ENCODE assay signal across 8 mouse cellular contexts in genomic region chr11:69123693-69124497, GRCm38 (mm10). TPM values are rescaled to one million over a fixed set of nuclear protein-coding genes. Genes with fewer than 3 reads are reported as not detected.
DNase-seq lines count a peak whose midpoint lies in the region; ATAC-seq and TF ChIP-seq lines count a peak whose summit lies in the region.

No protein-coding gene starts in this region.

- H3K4me2 ChIP-seq in hindbrain, embryonic 12.5 days (replicated peaks): peak overlapping the region; percentile 97
- peak overlapping the region; percentile 77 for H3K4me2 ChIP-seq in lung, postnatal 0 days (replicated peaks; ENCODE audit: low read depth, low read length)

- H3K9ac ChIP-seq in hindbrain, embryonic 12.5 days: peak overlapping the region; percentile 62
- H3K9ac ChIP-seq in lung, postnatal 0 days (replicated peaks; ENCODE audit: low read depth): peak overlapping the region; percentile 23; the same call in 1 of the 2 replicates

- under 1% methylated on average over 31 of the region's 31 CpGs for WGBS in hindbrain, embryonic 12.5 days
- WGBS in lung, postnatal 0 days: under 1% methylated on average over 31 of the region's 31 CpGs

- H3K9me3 ChIP-seq in hindbrain, embryonic 12.5 days (replicated peaks): no peaks in the 10 kb centered on the region
- no peaks in the 10 kb centered on the region for H3K9me3 ChIP-seq in lung, postnatal 0 days (ENCODE audit: low read length)

- no peaks in the 10 kb centered on the region for H3K36me3 ChIP-seq in hindbrain, embryonic 12.5 days
- H3K36me3 ChIP-seq in lung, postnatal 0 days (ENCODE audit: insufficient read depth, low read length): no peaks in the 10 kb centered on the region

- TF ChIP-seq CTCF in lung, postnatal 0 days (IDR thresholded peaks at IDR 0.05): no peak

- peaks cover 35% of the 10 kb centered on the region for H3K4me1 ChIP-seq in hindbrain, embryonic 12.5 days
- peaks cover 22% of the 10 kb centered on the region; the same call in 1 of the 2 replicates for H3K4me1 ChIP-seq in lung, postnatal 0 days (ENCODE audit: insufficient read depth, low read depth, low read length)

- peak overlapping the region; percentile 24 for H3K27ac ChIP-seq in hindbrain, embryonic 12.5 days
- peak overlapping the region; percentile 87 for H3K27ac ChIP-seq in lung, postnatal 0 days (ENCODE audit: low read length)

- H3K27me3 ChIP-seq in hindbrain, embryonic 12.5 days: peaks cover 35% of the 10 kb centered on the region
- H3K27me3 ChIP-seq in lung, postnatal 0 days (replicated peaks; ENCODE audit: insufficient read depth, low read length): no peaks in the 10 kb centered on the region

- no peak for TF ChIP-seq EP300 in lung, postnatal 0 days (IDR thresholded peaks at IDR 0.05)

- peak overlapping the region; percentile 81 for H3K4me3 ChIP-seq in hindbrain, embryonic 12.5 days
- peak overlapping the region; percentile 54 for H3K4me3 ChIP-seq in lung, postnatal 0 days (ENCODE audit: low read depth, low read length)

- peak; percentile 39; the same call in 1 of the 2 replicates for ATAC-seq in hindbrain, embryonic 12.5 days (ENCODE audit: low FRiP score)
- peak; percentile 54 for ATAC-seq in lung, postnatal 0 days

- DNase-seq in Muller cell, postnatal 12 days (ENCODE audit: inconsistent ontology term): peak; percentile 96
- peak; percentile 94 to 95 for DNase-seq in cerebellum, postnatal 10 days
- DNase-seq in frontal cortex, postnatal 10 days (ENCODE audit: low spot score in 2 of 2): peak; percentile 78 to 90
- DNase-seq in layer of hippocampus, postnatal 10 days (ENCODE audit: low spot score in 2 of 2): peak; percentile 91 to 95
- DNase-seq in lung, postnatal 0 days (ENCODE audit: low spot score): peak; percentile 89
- peak; percentile 86 for DNase-seq in ovary, postnatal 10 days (ENCODE audit: low spot score)
- peak; percentile 88 for DNase-seq in thymus, postnatal 0 days (ENCODE audit: low spot score)

RNA-seq across cellular contexts. Expression of gene 9130213A22Rik, which starts 1.5 kb away (rescaled TPM):
- polyA plus RNA-seq in hindbrain, embryonic 12.5 days (2016; fragmentation: Nextera tagmentation; extraction: Ambion mirVana): 0.26 and 0.29 TPM in 2 replicates
- total RNA-seq in layer of hippocampus, postnatal 10 days (2021): under 1 TPM; 0.59 to 0.89 TPM
- 0.42 and 0.50 TPM in 2 replicates for polyA plus RNA-seq in lung, postnatal 0 days (2015; fragmentation: Nextera tagmentation; extraction: Ambion mirVana)
- 0.49 and 0.64 TPM in 2 replicates for polyA plus RNA-seq in thymus, postnatal 0 days (2015; fragmentation: Nextera tagmentation; extraction: Ambion mirVana)

RNA-seq across cellular contexts. Expression of gene Aloxe3, which starts 1.8 kb away (rescaled TPM):
- 0.41 and 0.65 TPM in 2 replicates for polyA plus RNA-seq in hindbrain, embryonic 12.5 days (2016; fragmentation: Nextera tagmentation; extraction: Ambion mirVana)
- total RNA-seq in layer of hippocampus, postnatal 10 days (2021): 1 to 10 TPM; 5.8 to 6.6 TPM
- 0.13 and 0.44 TPM in 2 replicates for polyA plus RNA-seq in lung, postnatal 0 days (2015; fragmentation: Nextera tagmentation; extraction: Ambion mirVana)
- polyA plus RNA-seq in thymus, postnatal 0 days (2015; fragmentation: Nextera tagmentation; extraction: Ambion mirVana): 0.62 and 0.73 TPM in 2 replicates

RNA-seq across cellular contexts. Expression of gene Hes7, which starts 3.7 kb away (rescaled TPM):
- polyA plus RNA-seq in hindbrain, embryonic 12.5 days (2016; fragmentation: Nextera tagmentation; extraction: Ambion mirVana): 0.25 and 0.49 TPM in 2 replicates
- total RNA-seq in layer of hippocampus, postnatal 10 days (2021): under 1 TPM; 0.54 to 0.96 TPM
- polyA plus RNA-seq in lung, postnatal 0 days (2015; fragmentation: Nextera tagmentation; extraction: Ambion mirVana): 0.38 and 0.49 TPM in 2 replicates
- polyA plus RNA-seq in thymus, postnatal 0 days (2015; fragmentation: Nextera tagmentation; extraction: Ambion mirVana): 0.39 and 0.71 TPM in 2 replicates

RNA-seq across cellular contexts. Expression of gene Per1, which starts 28.9 kb away (rescaled TPM):
- polyA plus RNA-seq in hindbrain, embryonic 12.5 days (2016; fragmentation: Nextera tagmentation; extraction: Ambion mirVana): 9.8 and 11.6 TPM in 2 replicates
- total RNA-seq in layer of hippocampus, postnatal 10 days (2021): 10 to 100 TPM; 54.4 to 67.2 TPM
- polyA plus RNA-seq in lung, postnatal 0 days (2015; fragmentation: Nextera tagmentation; extraction: Ambion mirVana): 16.6 and 30.0 TPM in 2 replicates
- polyA plus RNA-seq in thymus, postnatal 0 days (2015; fragmentation: Nextera tagmentation; extraction: Ambion mirVana): 3.5 and 4.7 TPM in 2 replicates

RNA-seq across cellular contexts. Expression of gene Alox12b, which starts 32.9 kb away (rescaled TPM):
- 0.12 TPM in 2 replicates for polyA plus RNA-seq in hindbrain, embryonic 12.5 days (2016; fragmentation: Nextera tagmentation; extraction: Ambion mirVana)
- total RNA-seq in layer of hippocampus, postnatal 10 days (2021): under 1 TPM; 0.27 to 0.31 TPM
- polyA plus RNA-seq in lung, postnatal 0 days (2015; fragmentation: Nextera tagmentation; extraction: Ambion mirVana): not detected in 2 replicates
- 0.44 and 0.49 TPM in 2 replicates for polyA plus RNA-seq in thymus, postnatal 0 days (2015; fragmentation: Nextera tagmentation; extraction: Ambion mirVana)

Comparison
In these comparisons a context has a peak if more than half of its experiments do, and no peak if none do; other contexts are left out.
1. Peak in every context shown above with its lines: DNase-seq, ATAC-seq, H3K4me3 ChIP-seq and H3K27ac ChIP-seq.